Mouse (Mus musculus): ENCODE measurements around the gene Ccdc3.
"Not testable (repeated sequence)": the region's sequence is repeated elsewhere in the genome, so short reads cannot be mapped to it uniquely, and the experiment has no call there.

The Ccdc3 gene

DNA sequence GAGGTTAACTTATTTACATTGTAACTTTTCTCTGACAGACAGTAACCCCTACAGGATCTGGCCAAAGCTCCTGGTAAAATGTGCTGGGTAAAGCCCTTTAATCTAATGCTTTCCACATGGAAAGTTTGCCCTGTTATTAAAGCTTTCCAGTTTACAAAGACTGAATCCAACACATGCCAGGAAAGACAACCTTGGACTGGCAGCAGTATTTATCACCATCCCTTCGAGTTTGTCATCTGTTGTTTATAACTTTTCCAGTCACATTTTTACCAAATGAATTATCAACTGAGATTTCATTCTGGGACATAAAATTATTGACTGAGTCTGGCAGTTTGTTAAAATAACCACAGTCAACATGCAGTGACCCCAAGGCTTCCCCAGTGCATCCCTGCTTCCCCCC, 77.0 kb downstream of the Ccdc3 start:
- DNase-seq (ENCODE audit: low spot score in 2 of 2) = no peak

DNA sequence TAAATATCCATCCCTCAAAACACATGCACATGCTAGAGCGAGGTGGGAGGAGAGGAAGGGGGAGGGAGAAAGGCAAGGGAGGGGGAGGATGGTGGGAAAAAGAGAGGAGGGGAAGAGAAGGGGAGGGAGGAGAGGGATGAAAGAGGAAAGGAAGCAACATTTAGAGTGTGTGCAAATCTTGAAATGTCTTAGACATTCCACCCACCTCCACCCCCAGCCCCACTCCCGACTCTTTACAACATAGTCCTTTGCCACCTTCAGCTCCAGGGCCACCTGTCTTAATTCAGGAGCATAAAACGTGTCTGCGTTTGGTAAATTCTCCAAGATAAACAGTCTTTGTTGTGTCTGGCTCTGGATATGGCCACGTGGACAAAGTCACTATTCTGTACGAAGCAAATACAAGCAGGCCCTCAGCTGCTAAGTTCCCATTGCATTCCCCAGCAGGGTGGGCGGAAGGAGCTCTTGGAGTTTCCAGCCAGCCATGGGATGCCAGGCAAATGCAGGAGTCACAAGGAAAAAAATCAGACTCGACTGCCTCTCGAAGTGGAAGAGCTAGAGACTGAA, 77.8 kb downstream of the Ccdc3 start:
- DNase-seq (ENCODE audit: low spot score in 2 of 2) = no peak

DNA sequence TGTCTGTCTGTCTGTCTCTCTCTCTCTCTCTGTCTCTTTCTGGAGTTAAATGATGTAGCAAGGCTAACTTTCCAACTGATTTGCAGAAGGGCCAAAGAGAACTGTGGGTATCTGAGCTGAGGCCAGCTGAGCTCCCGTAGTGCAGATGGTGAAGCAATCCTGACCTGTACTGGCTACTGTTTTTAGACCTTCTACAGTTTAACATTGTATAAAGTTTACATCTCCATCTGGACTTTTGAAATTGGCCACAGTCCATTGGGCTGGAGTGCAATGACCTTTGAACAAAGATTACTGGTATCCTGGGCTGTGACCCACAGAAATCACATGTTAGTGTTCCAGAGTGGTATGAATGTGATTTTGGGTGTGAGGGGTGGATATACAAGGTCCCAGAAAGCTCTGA, 81.6 kb downstream of the Ccdc3 start:
- DNase-seq (ENCODE audit: low spot score in 2 of 2) = no peak

DNA sequence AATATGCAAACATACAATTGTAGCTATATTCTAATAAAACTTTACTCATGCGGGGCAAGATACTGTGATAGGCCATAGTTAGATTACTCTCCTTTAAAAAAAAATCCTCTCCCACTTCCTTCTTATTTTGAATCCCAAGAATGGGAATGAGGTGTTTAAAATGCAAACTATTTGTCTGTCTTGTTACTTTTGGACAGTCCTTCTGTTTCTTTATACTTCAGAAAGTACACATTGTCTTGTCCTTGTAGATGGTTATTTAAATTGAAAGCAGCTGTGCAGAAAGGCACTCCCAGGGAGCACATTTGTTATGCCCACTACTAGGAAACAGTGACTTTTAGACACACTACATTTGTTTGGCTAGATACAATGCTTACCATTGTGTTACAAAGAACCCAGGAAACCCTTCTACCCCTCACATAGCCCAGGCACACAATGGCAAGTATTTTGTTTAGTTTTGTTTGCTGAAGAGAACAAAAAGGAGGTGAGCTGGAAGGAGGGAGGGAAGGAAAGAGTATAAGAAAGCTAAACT, 82.3 kb downstream of the Ccdc3 start:
- DNase-seq (ENCODE audit: low spot score in 2 of 2) = no peak

DNA sequence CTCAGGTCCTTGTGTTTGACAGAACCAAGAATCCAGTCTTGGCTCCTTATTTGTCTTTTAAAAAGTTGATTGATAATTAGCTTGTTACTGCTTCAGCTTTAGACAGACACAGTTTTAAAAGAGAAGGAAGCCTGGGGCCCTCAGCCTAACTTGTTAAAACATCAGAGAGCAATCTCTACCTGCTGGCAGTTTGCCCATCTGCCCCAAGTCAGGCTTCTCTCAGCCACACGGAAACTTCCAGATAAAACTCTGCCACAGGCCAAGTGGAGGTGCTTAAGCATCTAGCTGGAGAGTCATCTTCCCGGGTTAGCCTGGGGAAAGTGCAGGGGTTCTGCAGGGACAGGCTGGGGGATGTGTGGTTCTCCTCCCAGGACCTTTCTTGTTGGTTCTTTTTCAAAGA, 85.0 kb downstream of the Ccdc3 start:
- no peak for DNase-seq (ENCODE audit: low spot score in 2 of 2)

DNA sequence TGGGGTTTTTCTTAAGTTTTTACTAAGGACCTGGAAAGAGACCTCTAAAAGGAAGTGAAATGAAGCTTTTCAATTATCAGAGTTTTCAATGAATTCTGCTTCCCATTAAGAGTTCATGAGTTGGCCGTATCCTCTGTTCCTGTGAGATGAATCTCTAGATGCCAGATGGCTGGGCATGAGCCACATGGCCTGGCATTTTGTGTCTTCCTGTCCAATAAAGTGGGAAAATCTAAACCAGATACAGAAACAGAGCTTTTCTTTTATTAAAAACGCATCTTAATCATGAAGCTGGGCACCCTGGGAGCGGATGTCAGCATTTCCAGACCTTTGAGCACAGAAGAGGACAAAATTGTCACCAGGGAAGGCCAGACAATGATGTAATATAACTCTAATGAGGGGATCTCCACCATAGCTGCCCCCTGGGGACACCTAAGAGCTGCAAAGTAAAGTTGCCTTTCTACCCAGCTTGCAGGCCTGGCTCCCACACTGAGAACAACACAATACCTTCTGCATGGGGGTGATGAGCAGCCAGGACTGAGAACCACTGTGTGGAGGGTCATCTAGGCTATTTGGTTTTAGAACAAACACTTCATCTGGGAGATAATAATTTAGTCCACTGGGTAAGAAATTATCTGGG, 99.4 kb downstream of the Ccdc3 start:
- DNase-seq (ENCODE audit: low spot score in 2 of 2) = no peak

DNA sequence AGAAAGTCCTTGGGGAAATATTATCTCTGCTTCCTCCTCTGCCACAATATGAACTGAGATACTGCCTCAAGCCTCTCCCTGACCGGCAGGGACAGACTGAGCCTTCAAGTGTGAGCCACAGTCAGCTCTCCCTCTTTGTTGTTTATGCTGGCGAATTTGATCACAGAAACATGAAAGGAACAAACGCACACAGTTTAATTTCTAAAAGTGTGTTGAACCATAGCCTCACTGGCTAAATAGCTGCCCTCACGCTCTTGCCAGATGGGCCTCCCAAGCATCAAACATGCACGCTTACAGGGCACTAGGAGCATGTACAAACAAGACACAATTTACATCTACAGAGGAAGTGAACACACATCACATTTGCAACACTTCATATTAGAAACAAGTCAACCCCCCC, 100.3 kb downstream of the Ccdc3 start:
- no peak for DNase-seq (ENCODE audit: low spot score in 2 of 2)

DNA sequence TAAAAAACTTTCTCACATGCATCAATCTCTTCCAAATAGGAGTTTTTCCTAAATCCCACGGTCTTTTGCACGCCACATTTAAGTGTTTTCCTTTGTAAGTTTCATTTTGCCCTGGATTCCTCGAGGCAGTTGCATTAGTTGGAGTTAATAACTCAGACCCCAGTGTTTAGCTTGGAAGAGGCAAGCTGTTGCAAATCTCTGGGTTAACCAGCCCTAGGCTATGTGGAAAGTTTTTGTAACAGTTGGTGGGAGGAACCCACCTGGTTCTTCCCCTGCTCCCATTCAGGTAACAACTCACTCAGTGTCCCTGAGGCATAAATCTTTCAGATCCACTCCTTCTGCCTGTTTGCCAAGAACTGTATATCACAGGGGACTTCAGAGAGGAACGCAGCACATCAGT, 101.9 kb downstream of the Ccdc3 start:
- DNase-seq (ENCODE audit: low spot score in 2 of 2) = no peak

DNA sequence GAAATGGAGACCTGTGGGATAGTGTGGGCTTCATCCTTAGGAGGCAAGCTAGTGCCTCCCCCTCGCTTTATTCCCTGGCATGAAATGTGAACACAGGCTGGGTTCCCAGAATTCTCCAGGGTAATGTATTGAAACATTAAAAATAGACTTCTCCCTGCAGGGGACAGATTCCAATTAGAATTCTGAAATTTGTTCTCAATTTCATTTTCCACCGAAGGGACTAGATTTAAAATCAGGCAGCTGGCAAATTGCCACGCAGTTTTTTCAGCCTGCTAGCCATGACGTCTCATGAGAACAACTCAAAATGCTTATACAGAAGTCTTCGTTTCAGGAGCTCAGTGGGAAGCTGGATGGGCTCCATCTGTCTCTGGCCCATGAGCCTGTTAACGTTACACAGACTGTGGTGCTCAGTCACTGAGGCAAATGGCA, 103.9 kb downstream of the Ccdc3 start:
- DNase-seq (ENCODE audit: low spot score in 2 of 2) = no peak

DNA sequence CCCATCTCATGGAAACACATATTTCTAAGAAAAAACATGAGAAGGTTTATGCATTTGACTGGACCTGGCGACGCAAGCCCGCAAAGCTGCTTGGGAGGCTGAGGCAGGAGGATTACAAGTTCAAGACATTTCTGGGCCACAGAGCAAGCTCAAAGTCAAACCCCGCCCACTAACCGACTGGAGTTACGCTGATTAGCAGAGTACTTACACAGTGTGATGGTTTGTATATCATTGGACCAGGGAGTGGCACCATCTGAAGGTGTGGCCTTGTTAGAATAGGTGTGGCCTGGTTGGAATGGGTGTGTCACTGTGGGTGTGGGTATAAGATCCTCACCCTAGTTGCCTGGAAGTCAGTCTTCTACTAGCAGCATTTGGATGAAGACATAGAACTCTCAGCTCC, 111.6 kb downstream of the Ccdc3 start:
- not testable (repeated sequence) for DNase-seq (ENCODE audit: low spot score in 2 of 2)

DNA sequence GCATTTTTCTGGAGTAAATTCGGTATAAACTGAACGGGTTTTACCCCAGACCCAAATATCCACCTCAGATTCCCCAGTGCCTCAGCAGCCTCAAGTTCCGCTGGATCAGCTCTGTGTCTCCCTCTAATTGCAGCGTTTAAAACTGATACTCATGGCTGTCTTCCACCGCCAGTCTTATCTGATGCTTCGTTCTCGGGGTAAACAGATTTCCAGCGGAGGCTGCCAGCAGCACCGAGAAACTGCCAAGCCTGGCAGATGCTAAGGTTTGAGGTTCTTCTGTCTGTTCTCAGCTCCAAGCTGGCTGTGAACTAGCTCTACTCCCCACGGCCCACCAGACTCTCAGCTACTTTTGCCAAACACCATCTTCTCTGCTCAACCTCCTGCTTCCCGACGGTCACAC, 112.4 kb downstream of the Ccdc3 start:
- DNase-seq (ENCODE audit: low spot score in 2 of 2) = no peak

DNA sequence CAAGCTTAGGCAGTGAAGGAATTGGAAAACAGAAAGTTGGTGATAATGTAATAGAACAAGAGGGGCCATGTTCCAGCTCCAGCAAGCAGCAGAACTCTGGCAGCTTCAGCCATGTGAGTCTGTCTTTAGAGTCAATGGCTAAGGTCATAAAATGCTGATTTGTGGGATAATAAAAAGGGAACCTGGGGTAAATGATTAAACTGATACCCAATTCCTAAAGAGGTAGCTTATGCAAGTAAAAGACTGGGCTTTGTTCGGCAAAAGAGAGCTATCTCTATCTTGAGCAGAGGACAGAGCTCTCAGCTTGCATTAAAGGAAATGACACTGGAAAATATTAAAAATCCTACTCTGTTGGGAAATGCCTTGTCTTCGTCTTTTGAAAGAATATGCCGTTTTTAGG, 120.7 kb downstream of the Ccdc3 start:
- DNase-seq (ENCODE audit: low spot score in 2 of 2) = no peak

DNA sequence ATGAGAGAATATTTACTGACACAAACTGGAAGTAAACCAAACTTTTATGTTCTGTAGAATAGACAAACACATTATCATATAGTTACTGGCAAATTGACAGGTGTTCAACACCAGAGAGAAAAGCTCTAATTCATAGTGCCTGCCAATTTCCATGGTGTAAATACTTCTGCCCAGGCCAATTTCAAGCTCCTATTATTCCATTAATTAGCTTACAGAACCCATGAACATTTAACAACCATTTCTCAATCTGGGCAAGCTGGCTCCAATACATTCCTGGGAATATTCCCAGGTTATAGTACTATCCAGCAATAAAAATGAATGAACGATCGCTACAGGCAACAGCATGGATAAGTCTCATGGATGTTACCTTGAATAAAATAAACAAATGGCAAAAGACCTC, 124.7 kb downstream of the Ccdc3 start:
- no peak for DNase-seq (ENCODE audit: low spot score in 2 of 2)

DNA sequence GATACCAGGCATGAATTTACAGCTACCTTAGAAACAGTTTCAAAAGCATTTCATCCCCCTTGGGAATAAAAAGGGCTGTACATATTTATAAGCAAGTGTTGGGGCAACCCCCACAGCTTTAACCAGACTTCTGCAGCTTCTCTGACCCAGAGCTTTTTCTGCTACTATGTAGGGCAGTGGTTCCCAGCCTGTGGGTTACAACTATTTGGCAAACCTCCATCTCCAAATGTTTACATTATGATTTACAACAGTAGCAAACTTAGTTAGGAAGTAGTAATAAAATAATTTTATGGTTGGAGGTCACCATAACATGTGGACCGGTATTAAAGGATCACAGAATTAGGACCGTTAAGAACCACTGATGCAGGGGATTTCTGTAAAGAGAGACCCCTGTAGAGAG, 130.4 kb downstream of the Ccdc3 start:
- no peak for DNase-seq (ENCODE audit: low spot score in 2 of 2)
